Mouse (Mus musculus): Measurements from ENCODE around the gene Htr1f.

DNA sequence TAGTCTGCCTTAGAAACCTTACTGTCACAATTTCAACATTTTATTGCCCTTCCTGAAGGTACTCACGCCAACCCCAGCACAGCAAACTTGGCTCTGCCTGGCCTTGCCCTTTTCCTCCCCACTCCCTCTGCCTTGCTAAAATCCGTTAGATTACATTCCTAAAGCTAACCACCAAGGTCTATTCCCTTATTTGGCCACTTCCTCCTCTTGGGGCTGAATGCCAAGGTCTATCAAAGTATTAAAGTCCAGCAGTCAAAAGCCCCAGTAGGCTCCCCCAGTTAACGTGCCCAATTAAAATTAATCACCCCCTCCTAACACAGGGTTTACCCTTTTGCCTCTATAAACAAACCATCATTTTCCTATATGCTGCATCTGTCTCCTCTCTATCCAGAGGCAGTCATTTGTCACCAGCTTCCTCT is 221.2 kb downstream of the Htr1f start:
- no peak for TF ChIP-seq CTCF (IDR thresholded peaks at IDR 0.05; ENCODE audit: borderline replicate concordance, control insufficient read depth, extremely low read depth, insufficient read depth, low read length, poor library complexity)
- TF ChIP-seq POLR2A (IDR thresholded peaks at IDR 0.05; ENCODE audit: control insufficient read depth, extremely low read depth, insufficient read depth, low read length, poor library complexity): no peak
